Mouse (Mus musculus): ENCODE measurements around the gene Zfp740. TPM values are rescaled to one million over a fixed set of nuclear protein-coding genes. Genes with fewer than 3 reads are reported as not detected.

Zfp740 gene
- total and polyA plus RNA-seq, 2 experiments from 2014 or later = 18.8 to 38.4 TPM

- H3K4me3 ChIP-seq (ENCODE audit: low read depth, low read length) = peak overlapping the region; percentile 67
- peak overlapping the region; percentile 91 for H3K27ac ChIP-seq (ENCODE audit: low read depth)
- peak overlapping the region; percentile 56 for H3K9ac ChIP-seq (replicated peaks; ENCODE audit: low read depth, low read length)
- peaks cover 4% of the 10 kb centered on the region; the same call in 1 of the 2 replicates for H3K27me3 ChIP-seq (ENCODE audit: control insufficient read depth, insufficient read depth, low read length)
- DNase-seq (ENCODE audit: low spot score) (peak; percentile 68), ATAC-seq (ENCODE audit: insufficient read depth, low read depth) (peak; percentile 64)
- H3K9me3 ChIP-seq (replicated peaks; ENCODE audit: control insufficient read depth, low read length) = no peaks in the 10 kb centered on the region
- 1% methylated on average over 54 of the region's 65 CpGs for whole genome bisulfite sequencing
- TF ChIP-seq EP300 (IDR thresholded peaks at IDR 0.05; ENCODE audit: low read depth) = peak; percentile 63
- TF ChIP-seq CTCF (IDR thresholded peaks at IDR 0.05; ENCODE audit: low read depth) = no peak
- peak overlapping the region; percentile 78 for H3K4me2 ChIP-seq (ENCODE audit: low read depth, low read length)
- H3K36me3 ChIP-seq (replicated peaks; ENCODE audit: control insufficient read depth, insufficient read depth, low read length) = no peaks in the 10 kb centered on the region
- 0 out of 2 replicates have a peak, but pooled peaks cover 12% of the 10 kb centered on the region for H3K4me1 ChIP-seq (ENCODE audit: control insufficient read depth, insufficient read depth)
These were observed 44.4 kb downstream of the Zfp740 start for GRCm38 (mm10) chr15:102247252-102248130.

- no peak for DNase-seq (ENCODE audit: low spot score)
- 15% methylated on average over 8 of the region's 8 CpGs for WGBS
- 0 out of 2 replicates have a peak, but pooled peaks cover 10% of the 10 kb centered on the region for H3K4me1 ChIP-seq (ENCODE audit: control insufficient read depth, insufficient read depth)
These were observed 45.2 kb downstream of the Zfp740 start for GRCm38 (mm10) chr15:102248131-102248811.

DNA sequence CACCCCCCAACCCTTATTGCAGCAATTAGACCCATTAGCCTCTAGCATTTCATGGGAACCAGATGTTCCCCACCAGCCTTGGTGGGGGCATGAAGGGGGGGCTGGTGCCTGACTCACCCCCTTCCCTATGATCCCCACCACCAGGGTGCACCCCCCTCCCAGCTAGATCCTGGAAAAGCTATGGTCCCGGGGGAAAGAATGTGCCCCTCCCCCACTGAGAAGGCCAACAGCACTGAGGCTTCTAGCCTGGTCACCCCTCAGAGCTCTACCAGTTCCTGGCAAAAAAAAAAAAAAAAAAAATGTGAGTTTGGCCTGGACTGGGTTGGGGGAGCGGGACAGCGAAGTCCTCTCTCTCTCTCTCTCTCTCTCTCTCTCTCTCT is 45.8 kb downstream of the Zfp740 start:
- WGBS = 25% methylated on average over 3 of the region's 3 CpGs
- DNase-seq (ENCODE audit: low spot score) (no peak), ATAC-seq (ENCODE audit: insufficient read depth, low read depth) (no peak)
- Histone ChIP-seq H3K4me3 (ENCODE audit: low read depth, low read length) (0 out of 2 replicates have a peak overlapping the region, but pooled peaks have one; percentile 13), H3K27ac (ENCODE audit: low read depth) (0 out of 2 replicates have a peak overlapping the region, but pooled peaks have one; percentile 57), H3K27me3 (ENCODE audit: control insufficient read depth, insufficient read depth, low read length) (peaks cover 8% of the 10 kb centered on the region; the same call in 1 of the 2 replicates), H3K9ac (replicated peaks; ENCODE audit: low read depth, low read length) (no peak overlapping the region), H3K4me1 (ENCODE audit: control insufficient read depth, insufficient read depth) (0 out of 2 replicates have a peak, but pooled peaks cover 10% of the 10 kb centered on the region), H3K9me3 (replicated peaks; ENCODE audit: control insufficient read depth, low read length) (no peaks in the 10 kb centered on the region), H3K36me3 (replicated peaks; ENCODE audit: control insufficient read depth, insufficient read depth, low read length) (no peaks in the 10 kb centered on the region), H3K4me2 (ENCODE audit: low read depth, low read length) (peak overlapping the region; percentile 50)
- TF ChIP-seq EP300 (IDR thresholded peaks at IDR 0.05; ENCODE audit: low read depth) (no peak), CTCF (IDR thresholded peaks at IDR 0.05; ENCODE audit: low read depth) (no peak)

More at GRCm38 (mm10) chr15:102248131-102248811, 45.2 kb downstream of the Zfp740 start:
- ATAC-seq (ENCODE audit: insufficient read depth, low read depth) = no peak
- Histone ChIP-seq H3K36me3 (replicated peaks; ENCODE audit: control insufficient read depth, insufficient read depth, low read length) (no peaks in the 10 kb centered on the region), H3K9me3 (replicated peaks; ENCODE audit: control insufficient read depth, low read length) (no peaks in the 10 kb centered on the region), H3K4me2 (ENCODE audit: low read depth, low read length) (peak overlapping the region; percentile 78), H3K27me3 (ENCODE audit: control insufficient read depth, insufficient read depth, low read length) (peaks cover 8% of the 10 kb centered on the region; the same call in 1 of the 2 replicates), H3K4me3 (ENCODE audit: low read depth, low read length) (peak overlapping the region; percentile 67), H3K27ac (ENCODE audit: low read depth) (peak overlapping the region; percentile 91), H3K9ac (replicated peaks; ENCODE audit: low read depth, low read length) (peak overlapping the region; percentile 56)
- TF ChIP-seq EP300 (IDR thresholded peaks at IDR 0.05; ENCODE audit: low read depth) (no peak), CTCF (IDR thresholded peaks at IDR 0.05; ENCODE audit: low read depth) (no peak)

GRCm38 (mm10) chr15:102249251-102249691 is 46.2 kb downstream of the Zfp740 start:
- 7% methylated on average over 12 of the region's 13 CpGs for WGBS
- Histone ChIP-seq H3K9me3 (replicated peaks; ENCODE audit: control insufficient read depth, low read length) (no peaks in the 10 kb centered on the region), H3K36me3 (replicated peaks; ENCODE audit: control insufficient read depth, insufficient read depth, low read length) (no peaks in the 10 kb centered on the region), H3K27me3 (ENCODE audit: control insufficient read depth, insufficient read depth, low read length) (peaks cover 13% of the 10 kb centered on the region; the same call in 1 of the 2 replicates), H3K4me1 (ENCODE audit: control insufficient read depth, insufficient read depth) (0 out of 2 replicates have a peak, but pooled peaks cover 10% of the 10 kb centered on the region), H3K4me3 (ENCODE audit: low read depth, low read length) (peak overlapping the region; percentile 13), H3K4me2 (ENCODE audit: low read depth, low read length) (peak overlapping the region; percentile 50), H3K9ac (replicated peaks; ENCODE audit: low read depth, low read length) (peak overlapping the region; percentile 35; the same call in 1 of the 2 replicates), H3K27ac (ENCODE audit: low read depth) (peak overlapping the region; percentile 57)
- DNase-seq (ENCODE audit: low spot score) (no peak), ATAC-seq (ENCODE audit: insufficient read depth, low read depth) (no peak)
- no peak for TF ChIP-seq CTCF (IDR thresholded peaks at IDR 0.05; ENCODE audit: low read depth)
- no peak for TF ChIP-seq EP300 (IDR thresholded peaks at IDR 0.05; ENCODE audit: low read depth)

GRCm38 (mm10) chr15:102249967-102250366 is 46.9 kb downstream of the Zfp740 start:
- DNase-seq (ENCODE audit: low spot score) (no peak), ATAC-seq (ENCODE audit: insufficient read depth, low read depth) (no peak)
- no peak overlapping the region for H3K4me3 ChIP-seq (ENCODE audit: low read depth, low read length)
- 59% methylated on average over 9 of the region's 9 CpGs for WGBS
- H3K4me2 ChIP-seq (ENCODE audit: low read depth, low read length) = no peak overlapping the region
- TF ChIP-seq CTCF (IDR thresholded peaks at IDR 0.05; ENCODE audit: low read depth) (no peak), EP300 (IDR thresholded peaks at IDR 0.05; ENCODE audit: low read depth) (no peak)
- peak overlapping the region; percentile 57 for H3K27ac ChIP-seq (ENCODE audit: low read depth)
- H3K4me1 ChIP-seq (ENCODE audit: control insufficient read depth, insufficient read depth) = 0 out of 2 replicates have a peak, but pooled peaks cover 10% of the 10 kb centered on the region
- no peaks in the 10 kb centered on the region for H3K36me3 ChIP-seq (replicated peaks; ENCODE audit: control insufficient read depth, insufficient read depth, low read length)
- H3K27me3 ChIP-seq (ENCODE audit: control insufficient read depth, insufficient read depth, low read length) = peaks cover 17% of the 10 kb centered on the region; the same call in 1 of the 2 replicates
- H3K9me3 ChIP-seq (replicated peaks; ENCODE audit: control insufficient read depth, low read length) = no peaks in the 10 kb centered on the region
- no peak overlapping the region for H3K9ac ChIP-seq (replicated peaks; ENCODE audit: low read depth, low read length)
